Mouse (Mus musculus): ENCODE measurements around the gene Olfr263.
A peak's percentile ranks its signal among the peaks of the same experiment; 100 is the strongest.

Gene Olfr263

DNA sequence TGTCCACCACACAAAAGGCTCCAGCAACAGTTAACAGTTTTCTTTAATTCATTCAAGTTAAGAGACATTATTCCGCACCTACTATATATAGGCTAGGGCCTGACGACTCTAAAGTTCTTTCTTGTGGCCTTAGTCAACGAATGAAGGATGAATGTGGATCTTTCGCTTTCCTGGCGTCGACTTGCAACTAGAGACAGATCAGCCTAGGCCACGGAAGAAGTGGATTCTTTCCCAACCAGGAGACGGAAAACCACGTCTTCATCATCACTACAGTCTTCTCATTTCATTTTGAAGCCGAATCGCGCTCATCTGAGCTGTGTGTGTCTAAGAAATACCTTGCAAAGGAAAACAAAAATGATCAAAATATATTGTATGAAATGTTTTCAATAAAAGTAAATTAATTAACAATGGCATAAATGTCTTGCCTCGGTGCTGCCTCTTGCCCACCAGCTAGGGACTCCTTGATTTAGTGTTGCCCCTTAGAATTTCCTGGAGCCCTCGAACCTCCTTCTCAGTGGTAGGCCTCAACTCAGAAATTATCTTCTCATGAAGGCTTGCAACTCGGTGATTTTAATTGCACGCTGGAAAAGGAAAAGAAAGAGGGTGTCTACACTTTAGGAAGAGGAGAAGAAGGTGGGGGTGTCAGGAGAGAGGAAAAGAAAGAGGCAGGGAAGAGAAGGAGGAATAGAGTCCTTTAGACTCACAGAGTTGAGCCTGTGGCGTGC is 41.2 kb downstream of the Olfr263 start:
- DNase-seq, result no peak

DNA sequence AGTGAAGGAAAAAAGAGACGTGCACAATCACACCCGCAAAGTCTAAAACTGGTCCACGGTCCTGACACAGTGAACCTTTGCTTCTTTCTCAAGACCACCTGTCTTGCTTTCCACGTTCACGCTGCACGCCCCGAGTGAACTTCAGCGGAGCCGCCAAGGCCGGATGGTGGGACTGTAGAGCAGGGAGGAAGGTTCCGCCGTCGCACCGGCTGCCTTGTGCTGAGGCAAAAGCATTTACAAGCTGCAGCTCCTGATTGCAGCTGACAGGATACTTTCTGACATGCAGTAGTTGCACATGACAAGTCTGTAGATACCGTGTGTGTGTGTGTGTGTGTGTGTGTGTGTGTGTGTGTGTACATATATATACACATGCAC is 41.7 kb downstream of the Olfr263 start:
- peak; percentile 42 for DNase-seq

DNA sequence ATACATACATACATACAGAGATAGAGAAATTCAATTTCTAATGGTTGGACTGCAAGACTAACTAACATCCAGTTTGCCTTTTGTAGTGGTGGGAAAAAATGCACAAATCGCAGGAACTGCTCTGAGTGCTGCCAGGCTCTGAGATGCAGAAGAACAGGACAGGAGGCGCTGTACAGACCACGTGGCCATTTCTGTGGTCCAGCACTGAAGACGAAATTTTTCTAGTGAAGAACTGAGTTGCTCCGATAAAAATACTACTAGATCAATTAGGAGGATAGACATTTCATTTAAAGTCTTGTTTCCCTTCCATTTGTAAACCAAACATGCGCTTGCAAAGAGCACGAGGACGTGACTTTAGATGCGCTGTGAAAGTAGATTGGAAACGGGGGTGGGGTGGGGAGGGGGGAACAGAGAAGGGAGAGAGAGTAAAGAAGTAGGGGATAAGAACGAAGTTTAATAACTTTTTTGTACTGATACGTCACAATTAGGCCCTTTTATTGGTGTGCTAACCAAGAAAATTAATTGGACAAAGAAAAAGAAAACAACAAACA is 42.2 kb downstream of the Olfr263 start:
- DNase-seq, result peak; percentile 56

DNA sequence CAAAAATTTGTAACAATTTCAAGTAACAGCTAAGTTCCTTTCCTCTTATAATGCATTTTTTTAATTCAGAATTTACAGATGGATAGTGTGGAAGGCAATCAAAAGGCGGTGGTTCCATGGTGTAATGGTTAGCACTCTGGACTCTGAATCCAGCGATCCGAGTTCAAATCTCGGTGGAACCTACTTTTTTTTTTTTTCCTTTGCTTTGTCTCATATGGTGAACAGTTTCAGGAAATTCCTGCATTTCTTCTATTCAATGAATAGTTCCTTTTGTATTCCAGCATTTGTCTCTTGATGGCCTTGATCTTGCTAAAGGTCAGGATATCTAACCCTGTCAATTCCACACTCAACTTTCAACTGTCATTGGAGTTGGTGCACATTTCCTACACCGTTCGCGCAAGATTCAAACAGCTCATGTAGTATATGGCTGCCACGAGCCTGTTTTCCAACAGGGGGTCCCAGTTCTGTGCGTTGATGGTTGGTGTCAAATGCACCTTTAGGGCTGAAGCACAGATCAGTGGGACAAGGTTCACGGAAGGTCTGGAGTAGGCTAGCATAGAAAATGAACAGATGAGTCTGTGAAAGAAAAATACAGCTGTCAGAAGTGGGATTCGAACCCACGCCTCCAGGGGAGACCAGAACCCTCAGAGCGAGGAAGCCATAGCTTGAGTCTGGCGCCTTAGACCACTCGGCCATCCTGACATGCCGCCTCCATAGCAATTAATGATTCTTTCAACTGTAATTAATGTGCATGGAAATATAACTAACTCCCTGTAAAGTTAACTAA is 43.0 kb downstream of the Olfr263 start:
- peak; percentile 87 for DNase-seq

DNA sequence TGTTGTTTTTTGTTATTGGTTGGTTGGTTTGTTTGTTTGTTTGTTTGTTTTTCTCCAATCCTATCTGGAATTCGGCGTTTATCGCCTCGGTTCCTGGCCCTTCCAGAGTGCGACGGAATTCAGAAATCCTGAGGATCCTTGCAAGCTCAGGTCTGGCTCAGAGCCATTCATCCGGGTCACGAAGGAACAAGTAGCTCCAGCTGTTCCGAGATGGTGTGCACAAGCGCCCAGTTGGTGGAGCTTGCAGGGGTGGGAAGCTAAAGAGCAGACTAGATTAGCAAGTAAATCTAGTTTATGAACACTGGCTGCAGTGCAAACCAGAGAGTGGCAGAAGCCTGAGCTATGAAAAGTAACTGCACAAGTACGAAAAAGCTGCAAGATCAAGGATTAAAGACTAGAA is 43.6 kb downstream of the Olfr263 start:
- peak; percentile 68 for DNase-seq

DNA sequence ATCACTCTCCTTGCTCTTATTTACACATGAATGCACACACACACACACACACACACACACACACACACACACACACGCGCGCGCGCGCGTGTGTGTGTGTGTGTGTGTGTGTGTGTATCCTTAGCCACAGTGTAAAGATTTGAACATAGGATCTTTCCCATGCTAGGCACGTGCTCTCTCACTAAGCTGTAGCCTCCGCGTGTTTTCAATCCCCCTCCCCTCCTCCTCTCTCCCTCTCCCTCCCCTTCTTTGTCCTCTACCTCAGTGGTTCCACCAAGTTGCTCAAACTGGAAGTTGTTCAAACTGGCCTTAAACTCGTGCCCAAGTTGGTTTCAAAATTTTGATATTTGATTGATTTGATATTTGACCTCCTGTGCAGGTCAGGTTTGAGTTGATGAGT is 47.3 kb downstream of the Olfr263 start:
- no peak for DNase-seq

DNA sequence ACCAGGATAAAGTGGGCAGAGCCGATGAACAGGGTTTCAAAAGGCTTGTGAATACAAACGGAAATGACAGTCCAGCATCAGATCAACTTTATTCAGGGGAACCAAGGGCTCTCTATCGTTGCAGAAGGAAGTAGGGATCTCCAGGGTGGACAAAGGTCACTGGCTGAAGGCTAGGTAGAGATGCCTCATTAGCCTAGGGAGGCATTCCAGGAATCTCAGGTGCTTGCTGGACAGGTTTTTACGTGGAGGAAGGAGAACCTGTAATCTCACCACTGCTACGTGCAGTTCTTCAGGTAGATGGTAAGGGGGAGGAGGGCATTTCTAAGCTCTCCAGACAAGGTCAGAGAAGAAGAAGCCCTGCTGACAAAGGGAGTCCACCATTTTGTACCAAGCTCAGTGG is 48.2 kb downstream of the Olfr263 start:
- no peak for DNase-seq

DNA sequence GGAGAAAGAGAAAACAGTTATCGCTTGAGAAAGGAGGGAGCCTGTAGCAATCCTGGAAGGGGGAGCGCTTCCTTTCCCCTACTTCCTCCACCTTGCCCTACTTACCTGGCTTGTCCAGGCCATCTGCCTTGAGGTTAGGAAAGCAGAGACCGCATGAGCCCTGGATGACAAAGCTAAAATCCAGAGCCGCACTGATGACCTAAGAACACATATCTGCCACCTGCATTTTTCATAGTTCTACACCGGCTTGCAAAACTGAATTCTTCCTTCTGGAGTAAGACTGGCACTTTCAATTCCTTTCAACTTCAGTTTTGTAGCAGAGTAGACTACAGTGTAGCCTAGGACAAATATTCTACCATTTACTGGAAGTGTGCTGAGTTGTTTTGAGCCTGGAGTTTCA is 48.9 kb downstream of the Olfr263 start:
- DNase-seq, result no peak

DNA sequence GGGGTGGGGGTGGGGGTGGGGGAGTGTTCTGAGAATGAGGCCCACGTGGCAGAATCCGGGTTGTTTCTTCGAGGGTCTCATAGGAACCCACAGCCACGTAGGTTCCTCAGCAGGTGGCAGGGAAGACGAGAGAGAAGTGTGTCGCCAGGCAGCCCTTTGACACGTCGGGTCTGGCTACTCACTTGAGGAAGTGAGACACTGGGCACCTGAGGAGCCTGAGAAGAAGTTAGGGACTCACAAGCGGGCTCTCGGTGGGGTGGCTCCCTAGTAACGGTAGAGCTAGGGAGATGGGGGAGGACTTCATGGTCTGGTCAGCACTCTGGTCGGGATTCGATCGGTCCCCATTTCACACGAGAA is 49.9 kb downstream of the Olfr263 start, which contains the start of gene Trim27:
Trim27 (plus strand) TSS at position 79 of the 357 bp plus-strand sequence.
- no peak for DNase-seq

DNA sequence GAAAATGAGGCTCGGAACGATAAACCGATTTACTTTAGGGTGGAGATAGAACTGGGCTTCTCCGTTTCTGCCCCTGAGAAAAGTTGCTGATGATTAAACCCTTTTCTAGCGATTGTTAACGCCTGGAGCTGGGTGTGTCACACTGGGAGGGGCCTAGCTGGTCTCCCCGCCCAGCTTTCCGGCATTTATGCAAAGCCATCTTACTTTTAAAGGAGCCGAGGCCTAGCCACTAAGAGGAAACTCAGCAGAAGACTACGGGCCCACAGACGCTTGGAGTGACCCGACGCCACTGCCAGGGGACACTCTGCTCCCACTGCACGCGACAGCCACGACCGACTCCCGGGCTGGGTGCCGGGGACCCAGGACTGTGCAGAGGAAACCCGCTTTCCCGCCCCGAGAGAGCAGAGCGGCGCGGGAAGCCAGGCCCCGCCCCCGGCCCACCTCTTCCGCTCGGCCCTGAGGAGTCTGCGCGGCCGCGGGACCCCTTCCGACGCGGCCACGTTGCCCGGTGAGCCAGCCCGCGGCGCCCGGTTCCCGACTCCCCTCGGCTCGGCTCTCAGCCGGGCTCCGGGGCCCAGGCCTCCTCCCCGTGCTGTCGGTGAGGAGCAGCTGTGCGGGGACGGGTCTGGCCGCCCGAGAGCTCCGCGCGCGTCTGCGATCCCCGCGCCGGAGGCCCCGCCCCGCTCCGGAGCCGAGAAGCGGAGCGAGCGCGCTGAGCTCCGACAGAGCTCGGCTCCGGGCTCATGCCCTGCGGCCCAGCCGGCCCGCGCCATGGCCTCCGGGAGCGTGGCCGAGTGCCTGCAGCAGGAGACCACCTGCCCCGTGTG is 50.5 kb downstream of the Olfr263 start:
- DNase-seq, result peak; percentile 92

DNA sequence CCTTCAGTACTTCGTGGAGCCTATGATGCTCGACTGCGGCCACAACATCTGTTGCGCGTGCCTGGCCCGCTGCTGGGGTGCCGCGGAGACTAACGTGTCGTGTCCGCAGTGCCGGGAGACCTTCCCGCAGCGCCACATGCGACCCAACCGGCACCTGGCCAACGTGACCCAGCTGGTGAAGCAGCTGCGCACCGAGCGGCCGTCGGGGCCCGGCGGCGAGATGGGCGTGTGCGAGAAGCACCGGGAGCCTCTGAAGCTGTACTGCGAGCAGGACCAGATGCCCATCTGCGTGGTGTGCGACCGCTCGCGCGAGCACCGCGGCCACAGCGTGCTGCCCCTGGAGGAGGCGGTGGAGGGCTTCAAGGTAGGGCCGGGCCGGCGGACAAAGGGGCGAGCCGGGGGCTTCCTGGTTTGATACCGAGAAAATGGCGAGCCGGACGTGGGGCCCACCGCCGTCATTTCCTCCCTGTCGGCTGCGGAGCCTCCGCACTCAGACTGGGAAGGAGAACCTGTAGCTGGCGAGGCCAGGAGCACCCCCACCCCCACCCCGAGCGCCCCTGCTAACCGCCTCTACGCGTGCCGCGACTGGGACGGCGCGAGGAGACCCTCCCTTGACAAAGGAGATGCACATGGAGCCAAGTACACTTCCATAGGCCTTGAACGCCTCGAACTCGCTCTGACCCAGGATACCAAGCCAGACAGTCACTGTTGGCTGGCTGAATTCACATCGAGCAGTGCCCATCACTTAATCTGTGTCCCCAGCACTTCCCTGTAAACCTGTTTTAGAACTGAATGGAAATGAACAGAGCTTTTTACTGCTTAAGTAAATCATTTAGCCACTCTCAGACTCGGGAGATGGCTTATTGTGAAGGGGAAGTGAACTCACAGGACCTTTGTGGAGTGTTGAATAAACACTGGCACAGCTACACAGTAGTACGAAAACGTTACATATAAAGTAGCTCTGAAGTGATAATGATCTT is 51.4 kb downstream of the Olfr263 start:
- peak; percentile 69 for DNase-seq

DNA sequence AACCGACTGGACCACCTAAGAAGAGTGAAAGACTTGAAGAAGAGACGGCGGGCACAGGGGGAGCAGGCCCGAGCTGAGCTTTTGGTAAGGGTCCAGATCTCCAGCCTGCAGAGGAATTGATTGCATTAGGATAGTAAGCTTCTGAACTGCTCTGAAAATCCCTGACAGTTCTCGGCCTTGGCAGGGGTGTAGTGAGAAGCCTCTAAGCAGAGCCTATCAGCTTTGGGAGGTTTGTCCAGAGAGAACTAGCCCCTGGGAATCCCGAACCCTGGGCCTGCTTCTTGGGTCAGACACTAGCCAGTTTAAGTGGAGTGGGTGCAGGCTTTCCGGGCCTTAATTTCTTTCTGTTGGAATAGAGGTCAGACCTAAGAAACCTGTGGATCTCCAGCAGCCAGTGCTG is 52.6 kb downstream of the Olfr263 start:
- no peak for DNase-seq

DNA sequence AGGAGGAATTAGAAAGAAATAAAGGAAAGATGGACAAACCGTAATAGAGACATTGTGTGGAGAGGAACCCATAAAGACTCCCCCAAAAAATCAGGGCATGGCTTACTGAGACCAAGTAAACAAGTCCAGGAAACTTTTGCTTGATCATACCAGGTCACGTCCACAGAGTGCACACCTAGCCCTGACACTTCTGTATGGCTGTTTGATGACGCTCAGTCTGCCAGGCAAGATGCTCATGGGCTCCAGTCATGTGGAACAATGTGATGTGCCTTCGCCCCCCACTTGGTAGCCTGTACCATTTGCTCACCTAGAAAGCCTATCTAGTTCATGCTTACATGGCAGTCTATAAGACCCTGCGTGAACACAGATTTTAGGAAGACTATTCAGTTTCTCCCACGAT is 53.6 kb downstream of the Olfr263 start:
- no peak for DNase-seq

DNA sequence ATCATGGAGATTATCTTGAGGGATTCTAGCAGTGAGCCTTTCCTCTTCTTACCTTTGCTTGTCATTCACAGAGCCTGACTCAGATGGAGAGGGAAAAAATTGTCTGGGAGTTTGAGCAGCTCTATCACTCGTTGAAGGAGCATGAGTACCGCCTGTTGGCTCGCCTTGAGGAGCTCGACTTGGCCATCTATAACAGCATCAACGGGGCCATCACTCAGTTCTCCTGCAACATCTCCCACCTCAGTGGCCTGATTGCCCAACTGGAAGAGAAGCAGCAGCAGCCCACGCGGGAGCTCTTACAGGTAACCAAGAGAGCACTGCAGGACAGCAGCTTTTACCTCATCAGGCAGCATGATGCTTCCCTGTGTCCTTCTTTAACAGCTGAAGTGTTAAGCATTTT is 54.2 kb downstream of the Olfr263 start:
- DNase-seq, result no peak

DNA sequence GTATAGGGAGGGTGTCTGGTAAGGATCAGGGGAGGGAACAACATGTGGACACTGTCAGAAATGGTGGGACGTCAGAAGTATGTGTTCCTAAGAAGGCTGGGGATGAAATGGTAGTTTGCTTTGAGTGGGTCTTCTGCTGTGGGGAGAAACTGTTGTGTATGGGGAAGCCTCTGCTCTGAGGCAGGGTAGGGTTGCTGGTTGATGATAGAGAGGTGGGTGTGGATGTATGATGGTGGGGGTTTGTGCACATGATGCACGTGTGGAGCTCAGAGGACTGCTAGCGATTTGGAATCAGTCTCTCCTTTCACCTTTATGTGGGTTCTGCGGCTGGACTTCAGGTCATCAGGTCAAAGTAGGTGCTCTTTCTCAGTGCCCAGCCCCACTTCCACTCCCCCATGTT is 56.1 kb downstream of the Olfr263 start:
- no peak for DNase-seq
